Mouse (Mus musculus) thymus, adult 2 months (tissue): ENCODE measurements around the gene Fam168a.

Experiments
- CTCF ChIP-seq: fragments of 200-500 bp; IDR thresholded peaks from 2 replicates; pipeline ENCODE4 v1.5.1; 2012; ENCODE audit warnings: mild to moderate bottlenecking, control low read depth, low read length, moderate library complexity, borderline replicate concordance; ENCODE audit not compliant: control insufficient read depth, poor library complexity, insufficient read depth; ENCODE audit errors: extremely low read depth
- POLR2A ChIP-seq: fragments of 200-500 bp; IDR thresholded peaks from 2 replicates; pipeline ENCODE4 v1.6.1; 2012; ENCODE audit warnings: mild to moderate bottlenecking, low read length, control low read depth, moderate library complexity; ENCODE audit not compliant: control insufficient read depth, poor library complexity, insufficient read depth; ENCODE audit errors: extremely low read depth

- TF ChIP-seq POLR2A (no peak), CTCF (no peak)
These were observed 61.6 kb downstream of the Fam168a start for GRCm38 (mm10) chr7:100768009-100768408.
